Mouse (Mus musculus) embryonic stem cell, embryonic (primary cell): ENCODE measurements at regions not wholly inside any gene's neighbourhood (a gene's known extent, or its start where the extent isn't known, plus 50 kb on each side); places are given as distances from the start of the nearest gene placed in this dataset.

Source experiments
- CTCF ChIA-PET, 4 experiments: fragments of 300-600 bp in 2 of 4; fragments of 350-600 bp in 2 of 4; sonication (Branson Sonifier 250); formaldehyde crosslinking; loops; one replicate each; lab custom pipeline; 2022; ENCODE audit warnings: inconsistent platforms in 2 of 4; lab: Charles Lee
- POLR2A ChIA-PET, 4 experiments: fragments of 300-600 bp in 2 of 4; fragments of 350-600 bp in 2 of 4; sonication (Branson Sonifier 250); formaldehyde crosslinking; loops; one replicate each; lab custom pipeline; 2022; ENCODE audit warnings: antibody characterized with exemption in 4 of 4, inconsistent platforms in 1 of 4; lab: Charles Lee

- CTCF ChIA-PET: interaction anchor here (0.5 to 2.5 kb wide), 12 partner anchors 9 to 1493 kb away, joined by 3 to 19 read pairs (median 4); no protein-coding TSS in a partner anchor
Observed at GRCm38 (mm10) chr6:33117877-33118276, 57.8 kb upstream of the Chchd3 start.

GRCm38 (mm10) chr6:33120581-33120980 lies 60.5 kb upstream of the Chchd3 start:
- CTCF ChIA-PET: no interaction called here
- POLR2A ChIA-PET: no interaction called here

More at GRCm38 (mm10) chr6:33117877-33118276, 57.8 kb upstream of the Chchd3 start:
- POLR2A ChIA-PET: interaction anchor here in 1 of 4 experiments (1.5 kb wide), 1 partner anchor 9 kb away, joined by 6 read pairs; no protein-coding TSS in a partner anchor

- ChIA-PET POLR2A (interaction anchor here in 3 of 4 experiments (0.6 to 1.7 kb wide), 4 partner anchors 9 to 803 kb away, joined by 3 to 6 read pairs (median 3); no protein-coding TSS in a partner anchor), CTCF (interaction anchor here (0.5 to 1.7 kb wide), 33 partner anchors 9 to 1428 kb away, joined by 3 to 15 read pairs (median 3); no protein-coding TSS in a partner anchor)
Observed at GRCm38 (mm10) chr6:33126574-33126973, 66.5 kb upstream of the Chchd3 start.

- POLR2A ChIA-PET: no interaction called here
Observed at GRCm38 (mm10) chr6:33136906-33137305, 76.8 kb upstream of the Chchd3 start.

GRCm38 (mm10) chr6:33137823-33138222 lies 77.8 kb upstream of the Chchd3 start:
- ChIA-PET CTCF (interaction anchor here in 3 of 4 experiments (0.7 to 1.0 kb wide), 4 partner anchors 11 to 796 kb away, joined by 3 to 5 read pairs (median 3); no protein-coding TSS in a partner anchor), POLR2A (no interaction called here)

More at GRCm38 (mm10) chr6:33136906-33137305, 76.8 kb upstream of the Chchd3 start:
- CTCF ChIA-PET: no interaction called here

- ChIA-PET CTCF (interaction anchor here in 1 of 4 experiments (1.5 kb wide), 1 partner anchor 8 kb away, joined by 5 read pairs; no protein-coding TSS in a partner anchor), POLR2A (no interaction called here)
Observed at GRCm38 (mm10) chr6:33166479-33166878, 82.4 kb upstream of the Exoc4 start.

- ChIA-PET POLR2A (no interaction called here), CTCF (no interaction called here)
Observed at GRCm38 (mm10) chr6:33173606-33174005, 75.3 kb upstream of the Exoc4 start.

- CTCF ChIA-PET: interaction anchor here (0.5 to 1.0 kb wide), 40 partner anchors 9 to 1703 kb away, joined by 3 to 9 read pairs (median 4); no protein-coding TSS in a partner anchor
Observed at GRCm38 (mm10) chr6:33174616-33175015, 74.3 kb upstream of the Exoc4 start.

GRCm38 (mm10) chr6:33189521-33190246 lies 59.2 kb upstream of the Exoc4 start:
- CTCF ChIA-PET: interaction anchor here in 1 of 4 experiments (0.6 kb wide), 1 partner anchor 723 kb away, joined by 3 read pairs; no protein-coding TSS in a partner anchor
- POLR2A ChIA-PET: no interaction called here

More at GRCm38 (mm10) chr6:33174616-33175015, 74.3 kb upstream of the Exoc4 start:
- POLR2A ChIA-PET: interaction anchor here in 2 of 4 experiments (0.6 kb wide), 2 partner anchors 25 to 183 kb away, joined by 3 to 4 read pairs; no protein-coding TSS in a partner anchor

GRCm38 (mm10) chr6:33193823-33194222 lies 55.1 kb upstream of the Exoc4 start:
- ChIA-PET CTCF (no interaction called here), POLR2A (no interaction called here)
